Mouse (Mus musculus) cerebellum, adult 9-10 months (tissue): Measurements from ENCODE around the gene Lrp2bp.

Experiments used
- DNase-seq: peaks from one replicate; pipeline ENCODE4 v3.0.0; 2022

Lrp2bp gene

DNA sequence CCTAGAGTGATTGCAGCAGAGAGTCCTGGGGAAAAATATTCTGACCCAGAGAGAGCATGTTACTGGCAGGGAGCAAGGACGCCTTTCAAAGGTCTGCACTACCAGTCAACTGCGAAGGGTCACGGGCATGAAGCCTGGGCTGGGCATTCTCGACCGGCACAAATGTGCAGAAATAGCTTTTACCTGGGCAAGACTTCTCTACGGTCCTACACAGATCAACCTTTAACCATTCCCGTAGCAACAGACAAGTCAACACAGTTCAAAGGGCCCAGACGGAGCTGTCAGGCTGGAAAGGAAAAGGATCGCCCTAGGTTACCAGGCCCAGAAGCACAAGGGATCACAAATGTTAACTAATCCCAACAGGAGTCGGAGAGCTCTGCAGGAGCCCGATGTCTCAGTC lies 37.1 kb downstream of the Lrp2bp start:
- DNase-seq = no peak

DNA sequence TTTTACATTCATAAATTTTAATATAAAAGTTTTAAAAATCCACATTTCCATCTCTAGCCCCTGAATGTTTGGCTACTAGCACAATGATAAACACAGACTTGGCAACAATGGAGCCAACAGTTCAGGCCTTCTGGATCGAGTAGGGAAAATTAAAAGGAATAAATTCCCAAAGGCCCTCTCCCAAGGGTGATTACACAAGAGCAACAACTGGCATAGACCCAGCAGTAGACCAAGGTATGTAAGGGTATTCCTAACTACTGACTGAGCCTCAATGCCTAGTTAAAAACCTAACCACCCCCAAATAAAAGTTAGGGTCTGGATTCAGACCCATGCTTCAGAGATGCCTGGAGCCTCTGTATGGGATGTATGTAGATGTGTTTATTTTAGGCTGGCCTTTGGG lies 40.6 kb downstream of the Lrp2bp start:
- DNase-seq = no peak

DNA sequence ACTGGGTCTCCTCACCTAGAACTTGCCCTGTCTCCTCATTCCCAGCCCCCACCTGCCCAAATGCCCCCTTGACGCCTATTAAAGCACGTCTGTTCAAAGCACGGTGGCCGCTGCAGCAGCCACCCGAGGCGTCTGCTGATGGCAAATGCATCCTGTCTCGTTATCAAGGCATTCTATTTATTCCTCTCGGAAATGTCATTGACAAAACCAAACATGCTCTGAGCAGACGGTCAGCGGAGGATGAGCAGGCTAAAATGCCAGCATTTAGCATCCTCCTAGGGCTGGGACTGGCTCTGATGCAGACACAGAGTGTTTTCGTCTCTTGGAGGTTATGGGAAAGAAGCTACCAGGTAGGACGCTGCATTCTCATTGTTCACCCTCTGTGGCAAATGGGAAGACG lies 41.2 kb downstream of the Lrp2bp start:
- DNase-seq = no peak

DNA sequence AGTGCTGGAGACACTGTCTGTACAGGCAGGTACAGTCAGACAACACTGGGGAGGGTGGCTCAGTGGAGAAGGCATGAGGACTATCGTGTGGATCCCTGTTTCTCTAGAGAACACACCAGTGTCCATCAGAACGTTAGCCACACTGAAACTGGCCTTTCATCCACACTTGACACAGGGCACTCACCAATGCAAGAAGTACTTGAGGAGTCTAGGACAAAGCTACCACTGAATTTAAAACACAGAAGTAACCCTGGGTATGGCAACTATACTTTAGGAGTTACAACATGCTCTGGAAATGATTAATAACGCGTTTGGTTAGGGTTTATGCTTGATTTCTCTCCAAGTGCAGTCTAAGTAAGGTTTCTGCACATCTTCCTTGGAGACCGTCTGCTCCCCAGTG lies 73.7 kb downstream of the Lrp2bp start:
- no peak for DNase-seq

DNA sequence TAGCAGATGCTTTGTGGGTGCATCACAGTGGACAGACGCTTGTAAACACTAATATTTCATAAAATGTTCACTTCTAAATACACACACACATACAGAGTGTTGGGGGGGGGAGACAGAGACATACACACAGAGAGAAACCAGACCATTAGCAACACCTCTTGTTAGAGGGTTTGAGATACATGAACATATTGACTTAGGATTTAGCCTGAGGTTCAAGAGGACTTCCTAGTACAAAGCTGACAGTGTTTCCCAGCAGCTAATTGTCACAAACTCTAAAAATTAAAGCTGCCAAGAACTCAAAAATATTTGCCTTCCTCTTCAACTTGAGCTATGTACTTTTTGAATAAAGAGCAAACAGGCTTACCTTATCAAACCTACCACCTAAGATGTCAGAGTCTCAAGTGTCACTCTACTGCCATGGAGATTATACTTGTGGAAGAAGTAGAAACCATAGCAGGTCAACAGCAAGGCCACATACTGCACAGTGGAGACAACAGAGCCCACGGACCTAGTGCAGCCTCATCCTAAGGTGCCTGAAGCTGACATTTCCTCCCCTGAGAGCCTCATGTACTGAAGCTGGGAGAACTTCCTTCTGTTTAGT lies 74.5 kb downstream of the Lrp2bp start:
- DNase-seq = no peak

DNA sequence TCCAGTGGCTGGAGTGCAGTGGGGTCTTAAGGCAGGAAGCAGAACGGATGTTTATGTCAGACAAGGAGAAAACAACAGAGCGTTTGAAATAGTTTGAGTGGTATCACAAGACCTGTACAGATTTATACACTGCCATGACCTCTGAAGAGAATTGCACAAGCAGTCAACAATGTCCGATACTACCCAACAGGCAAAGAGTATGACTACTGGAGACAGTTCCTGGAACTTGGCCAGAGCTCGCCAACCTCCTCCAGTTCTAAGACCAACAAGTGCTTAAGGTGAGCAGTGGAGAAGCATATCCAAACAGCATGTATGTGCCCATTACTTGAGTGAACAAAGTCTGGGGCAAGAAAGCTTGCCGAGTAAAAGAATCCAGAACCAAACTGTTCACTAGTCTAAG lies 76.1 kb downstream of the Lrp2bp start:
- no peak for DNase-seq

DNA sequence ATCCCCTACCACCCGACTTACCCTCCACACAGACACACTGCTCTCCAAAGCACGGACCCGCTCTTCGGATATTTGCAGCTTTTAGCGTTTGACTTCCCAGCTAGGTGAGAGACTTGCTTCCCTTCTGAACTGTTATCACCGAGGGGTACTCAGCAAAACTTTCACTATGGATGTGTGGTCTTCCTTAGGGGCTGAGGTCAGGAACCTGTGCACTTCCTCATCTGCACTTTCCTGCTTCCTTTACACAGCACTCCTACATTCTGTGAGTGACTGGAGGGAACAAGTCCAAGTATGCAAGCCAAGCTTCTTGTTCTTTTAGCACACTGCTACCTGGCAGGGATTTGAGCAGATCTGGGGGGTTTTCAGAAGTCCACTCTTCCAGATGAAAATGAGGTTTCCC lies 79.8 kb downstream of the Lrp2bp start:
- no peak for DNase-seq
